Mouse (Mus musculus) ZHBTc4 (cell line): ENCODE measurements at regions not wholly inside any gene's neighbourhood (a gene's known extent, or its start where the extent isn't known, plus 50 kb on each side); places are given as distances from the start of the nearest gene placed in this dataset.

Experiments used
- DNase-seq: peaks from one replicate; pipeline ENCODE4 v3.0.0-alpha.2; 2011; ENCODE audit warnings: low read depth, low spot score

- peak; percentile 14 for DNase-seq
These were observed 4328.9 kb upstream of the Gm7489 start for GRCm38 (mm10) chr15:49555793-49556192.

GRCm38 (mm10) chr15:49560401-49560800 is 4324.3 kb upstream of the Gm7489 start:
- DNase-seq: no peak

- DNase-seq: peak; percentile 51
These were observed 4295.9 kb upstream of the Gm7489 start for GRCm38 (mm10) chr15:49588851-49589250.

GRCm38 (mm10) chr15:49613865-49614264 is 4270.8 kb upstream of the Gm7489 start:
- no peak for DNase-seq

GRCm38 (mm10) chr15:49647361-49647760 is 4237.3 kb upstream of the Gm7489 start:
- DNase-seq: peak; percentile 67

- no peak for DNase-seq
These were observed 4234.0 kb upstream of the Gm7489 start for GRCm38 (mm10) chr15:49650549-49651180.

GRCm38 (mm10) chr15:49653728-49654127 is 4231.0 kb upstream of the Gm7489 start:
- DNase-seq: no peak

GRCm38 (mm10) chr15:49664834-49665565 is 4219.7 kb upstream of the Gm7489 start:
- no peak for DNase-seq
